Mouse (Mus musculus): ENCODE results near the gene Tmem39b.

DNA sequence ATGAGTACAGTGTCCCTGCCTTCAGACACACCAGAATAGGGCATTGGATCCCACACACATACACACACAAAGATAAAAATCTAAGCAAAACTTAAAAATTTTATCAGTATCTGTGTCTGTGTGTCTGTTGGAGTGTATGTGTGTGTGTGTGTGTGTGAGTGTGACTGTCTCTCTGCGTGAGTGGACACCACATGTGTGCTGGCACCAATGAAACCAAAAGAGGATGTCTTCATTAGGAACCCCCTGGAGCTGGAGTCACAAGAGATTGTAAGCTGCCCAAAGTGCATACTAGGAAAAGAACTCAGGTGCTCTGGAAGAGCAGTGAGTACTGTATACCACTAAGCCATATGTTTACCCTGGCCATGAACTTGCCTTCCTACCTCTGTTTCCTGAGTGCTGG, 49.5 kb upstream of the Tmem39b start:
- TF ChIP-seq CTCF (IDR thresholded peaks at IDR 0.05; ENCODE audit: extremely low read depth, insufficient read depth, low read length) (no peak), POLR2A (IDR thresholded peaks at IDR 0.05; ENCODE audit: extremely low read depth, insufficient read depth, low read length) (no peak)
